Mouse (Mus musculus): Measurements from ENCODE around the gene Wdr19. TPM values are rescaled to one million over a fixed set of nuclear protein-coding genes. Genes with fewer than 3 reads are reported as not detected.
A peak's percentile ranks its signal among the peaks of the same experiment; 100 is the strongest.

The Wdr19 gene
- polyA plus RNA-seq, 1 experiment from 2014 or later: 9.3 TPM

DNA sequence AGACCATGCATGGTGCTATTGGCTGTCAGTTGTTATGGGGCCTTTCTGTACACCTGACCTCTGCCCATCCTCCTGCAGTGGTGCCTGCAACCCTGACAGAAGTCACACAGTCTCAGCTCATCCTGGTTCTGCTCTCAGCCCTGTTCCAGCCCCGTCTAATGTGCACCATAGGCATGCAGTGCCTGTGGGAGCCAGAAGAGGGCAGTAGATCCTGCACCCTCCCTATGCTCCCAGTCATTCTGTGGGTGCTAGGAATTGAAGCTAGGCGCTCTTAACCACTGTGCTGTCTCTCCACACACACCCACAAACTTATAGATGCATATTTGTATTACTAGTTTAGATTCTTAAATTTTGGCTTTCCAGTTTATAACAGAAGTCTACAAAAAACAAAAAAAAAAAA is 42.6 kb upstream of the Wdr19 start:
- no peaks in the 10 kb centered on the region for H3K27me3 ChIP-seq (replicated peaks; ENCODE audit: insufficient read depth, low read length)
- H3K9ac ChIP-seq (replicated peaks; ENCODE audit: low read depth): no peak overlapping the region
- H3K4me3 ChIP-seq (ENCODE audit: low read depth, low read length): no peak overlapping the region
- H3K4me1 ChIP-seq (ENCODE audit: insufficient read depth, low read depth, low read length): no peaks in the 10 kb centered on the region
- no peaks in the 10 kb centered on the region for H3K9me3 ChIP-seq (ENCODE audit: low read length)
- 79% methylated on average over 2 of the region's 2 CpGs for WGBS
- ATAC-seq: no peak
- DNase-seq (ENCODE audit: low spot score): peak; percentile 34
- H3K36me3 ChIP-seq (ENCODE audit: insufficient read depth, low read length): peaks cover 3% of the 10 kb centered on the region; the same call in 1 of the 2 replicates
- H3K4me2 ChIP-seq (replicated peaks; ENCODE audit: low read depth, low read length): no peak overlapping the region
- peak overlapping the region; percentile 16; the same call in 1 of the 2 replicates for H3K27ac ChIP-seq (ENCODE audit: low read length)
- TF ChIP-seq EP300 (IDR thresholded peaks at IDR 0.05) (no peak), CTCF (IDR thresholded peaks at IDR 0.05) (peak; percentile 89)

GRCm38 (mm10) chr5:65157412-65158381 is 41.8 kb upstream of the Wdr19 start:
- H3K9ac ChIP-seq (replicated peaks; ENCODE audit: low read depth): no peak overlapping the region
- peak; percentile 99 for TF ChIP-seq EP300 (IDR thresholded peaks at IDR 0.05)
- TF ChIP-seq CTCF (IDR thresholded peaks at IDR 0.05): peak; percentile 81
- peak overlapping the region; percentile 71 for H3K27ac ChIP-seq (ENCODE audit: low read length)
- peaks cover 3% of the 10 kb centered on the region; the same call in 1 of the 2 replicates for H3K36me3 ChIP-seq (ENCODE audit: insufficient read depth, low read length)
- no peaks in the 10 kb centered on the region for H3K9me3 ChIP-seq (ENCODE audit: low read length)
- ATAC-seq (peak; percentile 96), DNase-seq (ENCODE audit: low spot score) (peak; percentile 80)
- 45% methylated on average over 22 of the region's 22 CpGs for WGBS
- H3K4me2 ChIP-seq (replicated peaks; ENCODE audit: low read depth, low read length): peak overlapping the region; percentile 25
- no peaks in the 10 kb centered on the region for H3K4me1 ChIP-seq (ENCODE audit: insufficient read depth, low read depth, low read length)
- no peak overlapping the region for H3K4me3 ChIP-seq (ENCODE audit: low read depth, low read length)
- H3K27me3 ChIP-seq (replicated peaks; ENCODE audit: insufficient read depth, low read length): no peaks in the 10 kb centered on the region

GRCm38 (mm10) chr5:65158696-65159305 is 40.7 kb upstream of the Wdr19 start:
- WGBS: 88% methylated on average over 20 of the region's 20 CpGs
- peak overlapping the region; percentile 51; the same call in 1 of the 2 replicates for H3K27ac ChIP-seq (ENCODE audit: low read length)
- H3K4me2 ChIP-seq (replicated peaks; ENCODE audit: low read depth, low read length): no peak overlapping the region
- no peaks in the 10 kb centered on the region for H3K27me3 ChIP-seq (replicated peaks; ENCODE audit: insufficient read depth, low read length)
- no peak overlapping the region for H3K4me3 ChIP-seq (ENCODE audit: low read depth, low read length)
- DNase-seq (ENCODE audit: low spot score): no peak
- no peak overlapping the region for H3K9ac ChIP-seq (replicated peaks; ENCODE audit: low read depth)
- H3K4me1 ChIP-seq (ENCODE audit: insufficient read depth, low read depth, low read length): no peaks in the 10 kb centered on the region
- TF ChIP-seq CTCF (IDR thresholded peaks at IDR 0.05): no peak
- no peak for TF ChIP-seq EP300 (IDR thresholded peaks at IDR 0.05)
- H3K36me3 ChIP-seq (ENCODE audit: insufficient read depth, low read length): peaks cover 3% of the 10 kb centered on the region; the same call in 1 of the 2 replicates
- ATAC-seq: no peak
- no peaks in the 10 kb centered on the region for H3K9me3 ChIP-seq (ENCODE audit: low read length)

DNA sequence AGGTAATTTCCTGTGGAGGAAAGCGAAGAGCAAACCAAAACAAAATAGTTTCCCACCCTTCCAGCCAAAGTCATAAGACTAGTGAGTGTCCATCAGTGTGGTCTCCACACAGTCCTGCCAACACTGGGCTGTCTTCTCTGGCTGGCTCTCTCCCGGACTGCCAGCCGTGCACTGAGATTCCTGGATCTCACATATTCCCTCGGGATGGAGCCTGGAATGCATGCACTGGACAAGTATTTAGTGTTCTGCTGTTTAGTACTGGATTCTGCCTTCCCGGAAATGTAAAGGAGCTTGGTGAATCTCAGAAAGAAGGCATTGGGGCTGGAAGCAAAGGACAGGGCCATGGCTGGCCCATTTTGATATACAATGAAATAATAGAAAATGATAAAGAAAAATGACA is 36.5 kb upstream of the Wdr19 start:
- DNase-seq (ENCODE audit: low spot score): no peak
- peaks cover 8% of the 10 kb centered on the region; the same call in 1 of the 2 replicates for H3K36me3 ChIP-seq (ENCODE audit: insufficient read depth, low read length)
- no peak overlapping the region for H3K9ac ChIP-seq (replicated peaks; ENCODE audit: low read depth)
- no peak overlapping the region for H3K4me3 ChIP-seq (ENCODE audit: low read depth, low read length)
- H3K4me1 ChIP-seq (ENCODE audit: insufficient read depth, low read depth, low read length): no peaks in the 10 kb centered on the region
- TF ChIP-seq EP300 (IDR thresholded peaks at IDR 0.05) (no peak), CTCF (IDR thresholded peaks at IDR 0.05) (no peak)
- 64% methylated on average over 5 of the region's 5 CpGs for WGBS
- ATAC-seq: no peak
- no peak overlapping the region for H3K4me2 ChIP-seq (replicated peaks; ENCODE audit: low read depth, low read length)
- no peaks in the 10 kb centered on the region for H3K27me3 ChIP-seq (replicated peaks; ENCODE audit: insufficient read depth, low read length)
- H3K9me3 ChIP-seq (ENCODE audit: low read length): no peaks in the 10 kb centered on the region
- H3K27ac ChIP-seq (ENCODE audit: low read length): no peak overlapping the region

GRCm38 (mm10) chr5:65163489-65164092 is 35.9 kb upstream of the Wdr19 start:
- Histone ChIP-seq H3K27ac (ENCODE audit: low read length) (no peak overlapping the region), H3K36me3 (ENCODE audit: insufficient read depth, low read length) (peaks cover 8% of the 10 kb centered on the region; the same call in 1 of the 2 replicates), H3K27me3 (replicated peaks; ENCODE audit: insufficient read depth, low read length) (no peaks in the 10 kb centered on the region), H3K4me2 (replicated peaks; ENCODE audit: low read depth, low read length) (no peak overlapping the region), H3K4me1 (ENCODE audit: insufficient read depth, low read depth, low read length) (no peaks in the 10 kb centered on the region), H3K4me3 (ENCODE audit: low read depth, low read length) (no peak overlapping the region), H3K9ac (replicated peaks; ENCODE audit: low read depth) (no peak overlapping the region), H3K9me3 (ENCODE audit: low read length) (no peaks in the 10 kb centered on the region)
- no peak for ATAC-seq
- no peak for DNase-seq (ENCODE audit: low spot score)
- WGBS: 87% methylated on average over 17 of the region's 17 CpGs
- TF ChIP-seq EP300 (IDR thresholded peaks at IDR 0.05): no peak
- no peak for TF ChIP-seq CTCF (IDR thresholded peaks at IDR 0.05)

- Histone ChIP-seq H3K9me3 (ENCODE audit: low read length) (no peaks in the 10 kb centered on the region), H3K9ac (replicated peaks; ENCODE audit: low read depth) (no peak overlapping the region), H3K27ac (ENCODE audit: low read length) (no peak overlapping the region), H3K27me3 (replicated peaks; ENCODE audit: insufficient read depth, low read length) (no peaks in the 10 kb centered on the region), H3K4me3 (ENCODE audit: low read depth, low read length) (no peak overlapping the region), H3K36me3 (ENCODE audit: insufficient read depth, low read length) (no peaks in the 10 kb centered on the region), H3K4me2 (replicated peaks; ENCODE audit: low read depth, low read length) (no peak overlapping the region), H3K4me1 (ENCODE audit: insufficient read depth, low read depth, low read length) (no peaks in the 10 kb centered on the region)
- TF ChIP-seq EP300 (IDR thresholded peaks at IDR 0.05) (no peak), CTCF (IDR thresholded peaks at IDR 0.05) (no peak)
- 79% methylated on average over 9 of the region's 9 CpGs for WGBS
- ATAC-seq (peak; percentile 44; the same call in 1 of the 2 replicates), DNase-seq (ENCODE audit: low spot score) (no peak)
Measured at GRCm38 (mm10) chr5:65170206-65170605, 29.3 kb upstream of the Wdr19 start.

All from lung, postnatal 0 days (tissue).